Mouse (Mus musculus) forebrain, embryonic 16.5 days (tissue): ENCODE measurements around the gene Sf3a3. TPM values are rescaled to one million over a fixed set of nuclear protein-coding genes. Genes with fewer than 3 reads are reported as not detected.

Source experiments
- ATAC-seq: fragments of 200-750 bp; cut with Nextera tagmentation; 2 replicates; pipeline ENCODE4 v1.8.0; 2017; ENCODE audit warnings: mild to moderate bottlenecking, moderate library complexity
- H3K27ac ChIP-seq: fragments of 300-500 bp; sonication (generic); 2 replicates; pipeline ENCODE4 v1.5.1; 2014; ENCODE audit warnings: low read length, control low read depth
- H3K27me3 ChIP-seq: fragments of 300-500 bp; sonication (generic); replicated peaks from 2 replicates; pipeline ENCODE4 v1.6.1; 2014; ENCODE audit warnings: low read length; ENCODE audit not compliant: control insufficient read depth, insufficient read depth
- H3K36me3 ChIP-seq: fragments of 300-500 bp; sonication (generic); 2 replicates; pipeline ENCODE4 v1.6.1; 2014; ENCODE audit not compliant: control insufficient read depth, insufficient read depth
- H3K4me1 ChIP-seq: fragments of 300-500 bp; sonication (generic); replicated peaks from 2 replicates; pipeline ENCODE4 v1.6.1; 2014; ENCODE audit warnings: low read length; ENCODE audit not compliant: control insufficient read depth, insufficient read depth
- H3K4me2 ChIP-seq: fragments of 300-500 bp; sonication (generic); 2 replicates; pipeline ENCODE4 v1.6.1; 2014; ENCODE audit warnings: mild to moderate bottlenecking, low read length, control low read depth
- H3K4me3 ChIP-seq: fragments of 300-500 bp; sonication (generic); replicated peaks from 2 replicates; pipeline ENCODE4 v1.5.1; 2014; ENCODE audit warnings: mild to moderate bottlenecking, low read length, control low read depth
- H3K9ac ChIP-seq: fragments of 300-500 bp; sonication (generic); replicated peaks from 2 replicates; pipeline ENCODE4 v1.6.1; 2014; ENCODE audit warnings: low read depth, low read length, control low read depth
- H3K9me3 ChIP-seq: fragments of 300-500 bp; sonication (generic); 2 replicates; pipeline ENCODE4 v1.6.1; 2016; ENCODE audit warnings: low read length; ENCODE audit not compliant: control insufficient read depth
- WGBS: fragments of 180-500 bp; shearing (Covaris S2); extraction: QIAGEN DNeasy Blood & Tissue Kit; methylation state at CpG from one replicate; pipeline ENCODE4 v1.1.7; 2014; 5-methylcytosine and 5-hydroxymethylcytosine counted together
- polyA plus RNA-seq: library from polyadenylated mRNA; unstranded; fragments of >200 nt; fragmentation: Nextera tagmentation; extraction: Ambion mirVana; gene quantifications from 2 replicates; pipeline ENCODE4 v1.2.1, GENCODE M21; 2015

Gene Sf3a3
- polyA plus RNA-seq, 1 experiment from 2014 or later: 128 TPM

DNA sequence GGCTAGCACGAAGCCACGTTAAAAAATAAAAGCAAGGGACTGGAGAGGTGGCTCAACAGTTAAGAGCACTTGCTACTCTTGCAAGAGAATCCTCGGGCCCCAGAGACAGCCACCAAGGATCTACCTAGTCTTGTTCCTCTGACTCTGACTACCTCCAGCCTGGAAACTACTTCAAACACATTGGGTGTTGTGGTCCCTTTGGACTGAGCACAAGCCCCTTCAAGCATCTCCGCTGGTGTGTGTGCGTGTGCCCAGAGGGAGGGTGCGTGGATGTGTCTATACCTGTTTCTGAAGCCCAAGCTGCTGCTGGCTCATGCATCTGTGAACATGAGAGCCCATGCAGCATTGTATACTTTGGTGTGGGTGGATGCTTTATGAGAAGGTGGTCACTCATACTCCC is 38.6 kb upstream of the Sf3a3 start:
- H3K4me2 ChIP-seq: no peak overlapping the region
- H3K4me3 ChIP-seq: no peak overlapping the region
- H3K9ac ChIP-seq: no peak overlapping the region
- ATAC-seq: no peak
- H3K27ac ChIP-seq: no peak overlapping the region
- no peaks in the 10 kb centered on the region; the same call in 1 of the 2 replicates for H3K27me3 ChIP-seq
- H3K9me3 ChIP-seq: no peaks in the 10 kb centered on the region
- peaks cover 36% of the 10 kb centered on the region for H3K4me1 ChIP-seq
- H3K36me3 ChIP-seq: peaks cover 8% of the 10 kb centered on the region
- 86% methylated on average over 6 of the region's 6 CpGs for WGBS

DNA sequence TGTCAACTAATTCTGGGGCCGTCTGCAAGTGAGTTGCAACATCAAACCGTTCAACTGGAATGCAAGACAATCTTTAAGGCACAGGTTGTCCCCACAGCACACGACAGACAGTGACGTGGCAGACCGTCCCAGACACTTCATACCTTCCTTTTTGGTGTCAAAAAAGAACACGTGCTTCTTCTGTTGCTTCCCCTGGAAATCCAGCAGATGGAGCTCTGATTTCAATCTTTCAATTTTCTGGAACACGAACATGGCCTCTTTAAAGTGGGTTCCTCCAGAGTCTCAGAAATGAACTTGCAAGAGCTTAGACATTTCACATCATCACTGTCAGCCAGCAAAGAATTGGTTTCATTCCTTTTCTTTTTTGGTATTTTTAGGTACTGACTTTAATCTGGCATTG is 32.3 kb upstream of the Sf3a3 start:
- no peak overlapping the region for H3K9ac ChIP-seq
- WGBS: 42% methylated on average over 7 of the region's 7 CpGs
- H3K4me1 ChIP-seq: no peaks in the 10 kb centered on the region
- no peak overlapping the region for H3K4me3 ChIP-seq
- H3K27ac ChIP-seq: no peak overlapping the region
- no peak overlapping the region for H3K4me2 ChIP-seq
- H3K27me3 ChIP-seq: no peaks in the 10 kb centered on the region
- H3K9me3 ChIP-seq: no peaks in the 10 kb centered on the region
- peaks cover 23% of the 10 kb centered on the region for H3K36me3 ChIP-seq
- ATAC-seq: no peak

DNA sequence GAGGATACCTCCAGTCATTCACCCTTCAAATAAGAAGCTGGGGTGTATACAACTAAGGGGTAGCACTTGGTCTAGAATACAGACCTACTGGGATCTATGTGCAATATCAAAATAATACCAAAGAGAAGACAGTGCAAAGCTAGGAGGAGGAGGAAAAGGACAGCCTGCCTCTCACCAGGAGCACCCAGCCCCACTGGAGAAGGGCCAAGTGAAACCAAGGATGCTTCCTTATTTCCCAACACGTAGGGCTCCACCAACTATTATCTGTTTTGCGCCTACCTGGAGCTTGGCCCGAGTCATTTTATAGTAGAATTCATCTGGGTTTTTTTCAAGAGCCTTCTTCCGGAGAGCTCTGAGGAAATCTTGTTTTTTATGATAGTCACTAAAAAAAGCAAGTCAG is 31.1 kb upstream of the Sf3a3 start:
- H3K4me2 ChIP-seq: no peak overlapping the region
- no peaks in the 10 kb centered on the region for H3K27me3 ChIP-seq
- no peak overlapping the region for H3K4me3 ChIP-seq
- peaks cover 23% of the 10 kb centered on the region for H3K36me3 ChIP-seq
- ATAC-seq: no peak
- H3K9ac ChIP-seq: no peak overlapping the region
- WGBS: 91% methylated on average over 4 of the region's 4 CpGs
- no peak overlapping the region for H3K27ac ChIP-seq
- no peaks in the 10 kb centered on the region for H3K9me3 ChIP-seq
- no peaks in the 10 kb centered on the region for H3K4me1 ChIP-seq

- Histone ChIP-seq H3K9ac (no peak overlapping the region), H3K4me2 (no peak overlapping the region), H3K27me3 (no peaks in the 10 kb centered on the region), H3K27ac (no peak overlapping the region), H3K4me3 (no peak overlapping the region), H3K36me3 (peaks cover 15% of the 10 kb centered on the region), H3K9me3 (no peaks in the 10 kb centered on the region), H3K4me1 (no peaks in the 10 kb centered on the region)
- ATAC-seq: no peak
- WGBS: 80% methylated on average over 4 of the region's 4 CpGs
Observed at GRCm38 (mm10) chr4:124685004-124685403, 29.6 kb upstream of the Sf3a3 start.

- H3K9ac ChIP-seq: no peak overlapping the region
- H3K4me3 ChIP-seq: no peak overlapping the region
- no peak overlapping the region for H3K4me2 ChIP-seq
- WGBS: 91% methylated on average over 8 of the region's 8 CpGs
- no peaks in the 10 kb centered on the region for H3K9me3 ChIP-seq
- no peaks in the 10 kb centered on the region for H3K27me3 ChIP-seq
- ATAC-seq: no peak
- H3K4me1 ChIP-seq: no peaks in the 10 kb centered on the region
- peaks cover 15% of the 10 kb centered on the region for H3K36me3 ChIP-seq
- no peak overlapping the region for H3K27ac ChIP-seq
Observed at GRCm38 (mm10) chr4:124685453-124685852, 29.1 kb upstream of the Sf3a3 start.

GRCm38 (mm10) chr4:124685897-124686402 is 28.6 kb upstream of the Sf3a3 start:
- no peak for ATAC-seq
- WGBS: 88% methylated on average over 8 of the region's 8 CpGs

GRCm38 (mm10) chr4:124691455-124691854 is 23.1 kb upstream of the Sf3a3 start:
- no peaks in the 10 kb centered on the region for H3K9me3 ChIP-seq
- peaks cover 11% of the 10 kb centered on the region for H3K27me3 ChIP-seq
- ATAC-seq: no peak
- H3K9ac ChIP-seq: no peak overlapping the region
- no peak overlapping the region for H3K27ac ChIP-seq
- H3K4me2 ChIP-seq: no peak overlapping the region
- WGBS: 90% methylated on average over 8 of the region's 8 CpGs
- H3K4me1 ChIP-seq: peaks cover 15% of the 10 kb centered on the region
- H3K36me3 ChIP-seq: 0 out of 2 replicates have a peak, but pooled peaks cover 2% of the 10 kb centered on the region
- H3K4me3 ChIP-seq: no peak overlapping the region

More at GRCm38 (mm10) chr4:124685897-124686402, 28.6 kb upstream of the Sf3a3 start:
- H3K9ac ChIP-seq: no peak overlapping the region
- no peak overlapping the region for H3K4me2 ChIP-seq
- peaks cover 15% of the 10 kb centered on the region for H3K36me3 ChIP-seq
- H3K4me3 ChIP-seq: no peak overlapping the region
- no peaks in the 10 kb centered on the region for H3K4me1 ChIP-seq
- no peaks in the 10 kb centered on the region for H3K27me3 ChIP-seq
- no peaks in the 10 kb centered on the region for H3K9me3 ChIP-seq
- no peak overlapping the region for H3K27ac ChIP-seq

- peaks cover 15% of the 10 kb centered on the region for H3K4me1 ChIP-seq
- H3K27ac ChIP-seq: no peak overlapping the region
- H3K4me2 ChIP-seq: peak overlapping the region; percentile 84
- H3K9me3 ChIP-seq: no peaks in the 10 kb centered on the region
- H3K4me3 ChIP-seq: peak overlapping the region; percentile 94
- no peak for ATAC-seq
- H3K27me3 ChIP-seq: peaks cover 11% of the 10 kb centered on the region
- H3K36me3 ChIP-seq: no peaks in the 10 kb centered on the region
- WGBS: 65% methylated on average over 3 of the region's 3 CpGs
- peak overlapping the region; percentile 91 for H3K9ac ChIP-seq
Observed at GRCm38 (mm10) chr4:124692416-124692861, 22.1 kb upstream of the Sf3a3 start.

DNA sequence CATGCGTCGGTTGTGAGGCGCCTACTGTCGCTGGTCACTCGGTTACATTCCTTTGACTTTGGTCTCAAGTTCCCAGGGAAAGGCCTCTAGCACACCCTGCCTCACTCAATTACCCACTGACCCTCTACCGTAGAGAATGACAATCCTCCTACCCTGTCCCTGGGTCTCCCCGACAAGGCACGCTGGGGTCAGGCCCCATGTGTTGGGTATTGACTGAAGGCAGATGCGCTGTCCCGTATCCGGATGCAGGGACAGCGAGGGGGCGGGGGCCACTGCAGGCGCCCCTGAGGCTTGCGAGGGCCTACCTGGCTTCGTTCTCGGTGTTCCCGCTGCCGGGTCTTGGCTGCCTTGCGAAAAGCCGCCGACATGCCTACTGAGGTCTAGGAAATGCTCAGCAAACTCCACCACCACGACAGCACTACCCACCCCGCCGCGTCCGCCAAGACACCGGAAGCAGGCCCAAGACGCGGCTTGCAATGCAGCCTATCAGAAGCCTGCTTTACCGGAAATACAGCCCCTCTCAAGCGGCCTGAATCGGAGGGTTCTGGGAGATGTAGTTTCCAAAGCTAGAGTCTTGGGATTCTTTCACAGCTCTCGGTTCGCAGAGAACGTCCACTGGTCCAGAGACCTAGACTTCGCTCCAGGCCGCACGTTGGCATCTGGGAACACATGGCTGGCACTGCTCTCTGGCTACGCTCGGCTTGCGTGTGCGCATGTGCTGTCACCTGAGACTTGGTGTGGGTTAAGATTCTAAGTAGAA is 21.3 kb upstream of the Sf3a3 start, which contains the start of gene Utp11:
Gene Utp11, minus strand, starts transcription at position 466 of the 760 bp plus-strand sequence.
- H3K4me3 ChIP-seq: peak within 1 kb of the TSS; percentile 94
- H3K4me2 ChIP-seq: peak within 1 kb of the TSS; percentile 84
- ATAC-seq: peak; percentile 100
- peaks cover 15% of the 10 kb centered on the region for H3K4me1 ChIP-seq
- under 1% methylated on average over 43 of the region's 43 CpGs for whole genome bisulfite sequencing
- peak within 1 kb of the TSS; percentile 61 for H3K27ac ChIP-seq
- peaks cover 11% of the 10 kb centered on the region for H3K27me3 ChIP-seq
- peak within 1 kb of the TSS; percentile 91 for H3K9ac ChIP-seq
- H3K9me3 ChIP-seq: no peaks in the 10 kb centered on the region
- no peaks in the 10 kb centered on the region for H3K36me3 ChIP-seq
